Mouse (Mus musculus) testis, adult 2 months (tissue): Measurements from ENCODE around the gene Actn2. TPM values are rescaled to one million over a fixed set of nuclear protein-coding genes. Genes with fewer than 3 reads are reported as not detected.

Experiments
- H3K27ac ChIP-seq: fragments of 200-500 bp; 2 replicates; pipeline ENCODE4 v1.5.1; 2012; ENCODE audit warnings: low read depth, low read length; ENCODE audit not compliant: control insufficient read depth, insufficient read depth
- H3K27me3 ChIP-seq: fragments of 200-500 bp; 2 replicates; pipeline ENCODE4 v1.6.1; 2012; ENCODE audit warnings: mild to moderate bottlenecking, low read length, moderate library complexity; ENCODE audit not compliant: control insufficient read depth, insufficient read depth
- H3K36me3 ChIP-seq: fragments of 200-500 bp; 2 replicates; pipeline ENCODE4 v1.6.1; 2012; ENCODE audit warnings: mild to moderate bottlenecking, low read length; ENCODE audit not compliant: control insufficient read depth, insufficient read depth
- H3K4me1 ChIP-seq: fragments of 200-500 bp; 2 replicates; pipeline ENCODE4 v1.6.1; 2012; ENCODE audit warnings: low read length; ENCODE audit not compliant: control insufficient read depth, insufficient read depth
- H3K4me3 ChIP-seq: fragments of 200-500 bp; 2 replicates; pipeline ENCODE4 v1.5.1; 2012; ENCODE audit warnings: low read depth, mild to moderate bottlenecking, low read length, moderate library complexity, mixed read lengths; ENCODE audit not compliant: control insufficient read depth
- CTCF ChIP-seq: fragments of 200-500 bp; IDR thresholded peaks from 2 replicates; pipeline ENCODE4 v1.5.1; 2012; ENCODE audit warnings: low read depth, mild to moderate bottlenecking, inconsistent platforms, low read length, moderate library complexity; ENCODE audit not compliant: control insufficient read depth, insufficient read depth, insufficient replicate concordance
- POLR2A ChIP-seq: fragments of 200-500 bp; IDR thresholded peaks from 2 replicates; pipeline ENCODE4 v1.6.1; 2012; ENCODE audit warnings: low read depth, mild to moderate bottlenecking, inconsistent platforms, low read length, moderate library complexity; ENCODE audit not compliant: control insufficient read depth
- polyA plus RNA-seq: library from polyadenylated mRNA; depleted of rRNA; stranded (reverse); fragments of >200 nt; gene quantifications from 2 replicates; pipeline ENCODE4 v1.2.3, GENCODE M21; 2012; rRNA removed

The Actn2 gene
- polyA plus RNA-seq, 1 experiment = 6.5 TPM

GRCm38 (mm10) chr13:12228248-12228647 lies 112.3 kb downstream of the Actn2 start:
- Histone ChIP-seq H3K36me3 (peaks cover 10% of the 10 kb centered on the region), H3K4me1 (no peaks in the 10 kb centered on the region), H3K27ac (no peak overlapping the region), H3K4me3 (no peak overlapping the region), H3K27me3 (no peaks in the 10 kb centered on the region)
- TF ChIP-seq POLR2A = no peak
- TF ChIP-seq CTCF = no peak

GRCm38 (mm10) chr13:12227606-12228005 lies 113.0 kb downstream of the Actn2 start:
- Histone ChIP-seq H3K4me3 (no peak overlapping the region), H3K36me3 (peaks cover 9% of the 10 kb centered on the region), H3K4me1 (no peaks in the 10 kb centered on the region), H3K27ac (no peak overlapping the region), H3K27me3 (no peaks in the 10 kb centered on the region)
- no peak for TF ChIP-seq POLR2A
- TF ChIP-seq CTCF = no peak

Other genes starting within 250 kb of the Actn2 start
- gene Ryr2, start 233.8 kb downstream of the Actn2 start, polyA plus RNA-seq = 0.36 and 0.41 TPM in 2 replicates
- 9.8 and 11.0 TPM in 2 replicates for gene Mtr, start 82.6 kb downstream of the Actn2 start, polyA plus RNA-seq
- gene Heatr1, start 54.3 kb upstream of the Actn2 start, polyA plus RNA-seq = 20.1 and 20.8 TPM in 2 replicates
- 114 and 115 TPM in 2 replicates for gene Lgals8, start 124.2 kb upstream of the Actn2 start, polyA plus RNA-seq
- 0.19 and 0.25 TPM in 2 replicates for gene Edaradd, start 179.7 kb upstream of the Actn2 start, polyA plus RNA-seq
- 50.6 and 61.3 TPM in 2 replicates for gene Ero1lb, start 225.1 kb upstream of the Actn2 start, polyA plus RNA-seq